Mouse (Mus musculus) liver, adult 2 months (tissue): Measurements from ENCODE around the gene Ttc30a1.

Experiments
- CTCF ChIP-seq: fragments of 200-500 bp; IDR thresholded peaks from 2 replicates; pipeline ENCODE4 v1.5.1; 2011; ENCODE audit warnings: low read depth, low read length, control low read depth
- POLR2A ChIP-seq: fragments of 200-500 bp; IDR thresholded peaks from 2 replicates; pipeline ENCODE4 v1.6.1; 2011; ENCODE audit warnings: low read length, control low read depth; ENCODE audit not compliant: insufficient read depth; ENCODE audit errors: extremely low read depth

DNA sequence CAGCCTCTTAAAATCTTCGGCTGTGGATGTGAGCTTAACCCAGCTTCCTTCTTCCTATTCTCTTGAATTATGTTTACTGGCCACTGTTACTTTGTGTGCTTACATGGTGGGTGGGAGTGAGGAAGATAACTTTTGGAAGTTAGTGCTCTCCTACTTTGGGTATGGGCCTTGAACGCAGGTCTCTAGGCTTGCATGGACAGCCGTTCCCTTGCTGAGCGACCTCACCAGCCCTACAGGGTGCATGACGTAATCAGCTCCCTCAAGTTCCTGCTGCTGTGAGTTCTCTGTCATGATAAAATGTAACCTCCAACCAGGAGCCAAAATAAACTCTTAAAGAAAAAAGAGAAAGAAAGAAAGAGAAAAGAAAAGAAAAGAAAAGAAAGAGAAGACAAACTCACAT lies 17.7 kb downstream of the Ttc30a1 start:
- no peak for TF ChIP-seq CTCF
- no peak for TF ChIP-seq POLR2A
